Mouse (Mus musculus) liver, embryonic 14.5 days (tissue): ENCODE data around the gene Gpr183.

Experiments
- CTCF ChIP-seq: IDR thresholded peaks from 2 replicates; pipeline ENCODE4 v1.5.1; 2016; ENCODE audit warnings: antibody characterized with exemption, low read depth, control low read depth
- EP300 ChIP-seq: IDR thresholded peaks from 2 replicates; pipeline ENCODE4 v1.6.1; 2016; ENCODE audit warnings: antibody characterized with exemption, low read depth

- TF ChIP-seq CTCF (no peak), EP300 (no peak)
These were observed 46.7 kb downstream of the Gpr183 start for GRCm38 (mm10) chr14:121918266-121918665.
